Mouse (Mus musculus) cortical plate, adult 2 months (tissue): ENCODE results near the gene Smcr8.

Source experiments
- CTCF ChIP-seq: fragments of 200-500 bp; IDR thresholded peaks from 2 replicates; pipeline ENCODE4 v1.5.1; 2011; ENCODE audit warnings: mild to moderate bottlenecking, control low read depth, low read length; ENCODE audit not compliant: insufficient read depth; ENCODE audit errors: extremely low read depth
- POLR2A ChIP-seq: fragments of 200-500 bp; IDR thresholded peaks from 2 replicates; pipeline ENCODE4 v1.6.1; 2011; ENCODE audit warnings: mild to moderate bottlenecking, low read length, control low read depth; ENCODE audit not compliant: insufficient read depth; ENCODE audit errors: extremely low read depth

- no peak for TF ChIP-seq CTCF
- no peak for TF ChIP-seq POLR2A
Observed at GRCm38 (mm10) chr11:60827241-60827945, 50.1 kb downstream of the Smcr8 start.
